Mouse (Mus musculus): ENCODE data around the gene Sh3glb1.

- TF ChIP-seq CTCF (IDR thresholded peaks at IDR 0.05; ENCODE audit: insufficient read depth, low read depth, low read length), result no peak
- TF ChIP-seq POLR2A (IDR thresholded peaks at IDR 0.05; ENCODE audit: insufficient read depth, low read depth, low read length), result no peak
Measured at GRCm38 (mm10) chr3:144635236-144635635, 84.9 kb downstream of the Sh3glb1 start.
